Mouse (Mus musculus): ENCODE measurements at regions not wholly inside any gene's neighbourhood (a gene's known extent, or its start where the extent isn't known, plus 50 kb on each side); places are given as distances from the start of the nearest gene placed in this dataset.

DNA sequence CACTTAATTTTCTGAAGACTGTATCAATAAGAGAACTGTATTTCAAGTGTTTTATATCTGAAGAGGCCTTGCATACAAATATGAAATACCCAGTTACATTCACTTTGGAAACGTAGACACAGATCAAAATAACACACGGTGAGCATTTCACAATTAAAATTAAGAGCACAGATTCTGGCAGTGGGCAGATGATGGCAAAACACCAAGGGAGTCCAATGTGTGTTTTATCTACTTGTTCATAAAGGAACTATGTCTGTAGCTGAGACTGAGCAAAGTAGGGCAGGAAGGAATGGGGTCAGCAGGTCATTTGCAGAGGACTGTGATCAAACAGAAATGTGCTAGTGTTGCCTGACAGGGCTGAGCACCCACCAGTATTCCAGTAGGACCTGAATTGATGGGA lies 171.6 kb upstream of the Pabpc6 start:
- TF ChIP-seq CTCF (IDR thresholded peaks at IDR 0.05; ENCODE audit: low read depth, low read length): no peak
- no peak for TF ChIP-seq POLR2A (IDR thresholded peaks at IDR 0.05; ENCODE audit: borderline replicate concordance, low read depth, low read length)
- no peak overlapping the region for H3K27ac ChIP-seq (ENCODE audit: insufficient read depth, low read depth, low read length)
- H3K4me1 ChIP-seq (ENCODE audit: control insufficient read depth, insufficient read depth, low read length): peaks cover 11% of the 10 kb centered on the region
- H3K4me3 ChIP-seq (ENCODE audit: insufficient read depth, low read length): no peak overlapping the region

DNA sequence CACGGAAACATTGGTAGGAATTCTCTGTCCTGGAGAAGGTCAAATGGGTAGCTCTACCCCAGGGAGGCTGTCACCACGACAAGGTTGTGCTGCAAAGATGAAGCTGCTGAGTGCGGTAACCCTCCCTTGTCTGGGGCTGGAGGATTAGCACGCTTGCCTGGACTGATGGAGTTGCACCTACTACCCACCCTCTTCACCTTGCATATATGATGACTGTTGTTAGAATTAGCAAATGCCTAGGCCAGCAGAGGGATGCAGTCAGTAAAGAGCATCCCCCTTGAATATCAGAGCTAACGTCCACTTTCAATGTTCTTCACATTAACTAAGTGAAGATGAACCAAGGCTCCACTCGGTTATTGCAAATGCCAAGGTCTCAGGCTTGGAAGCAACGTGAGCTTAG lies 169.7 kb upstream of the Pabpc6 start:
- H3K4me3 ChIP-seq (ENCODE audit: insufficient read depth, low read length): no peak overlapping the region
- TF ChIP-seq POLR2A (IDR thresholded peaks at IDR 0.05; ENCODE audit: borderline replicate concordance, low read depth, low read length): no peak
- no peak for TF ChIP-seq CTCF (IDR thresholded peaks at IDR 0.05; ENCODE audit: low read depth, low read length)
- no peaks in the 10 kb centered on the region for H3K4me1 ChIP-seq (ENCODE audit: control insufficient read depth, insufficient read depth, low read length)
- no peak overlapping the region for H3K27ac ChIP-seq (ENCODE audit: insufficient read depth, low read depth, low read length)

DNA sequence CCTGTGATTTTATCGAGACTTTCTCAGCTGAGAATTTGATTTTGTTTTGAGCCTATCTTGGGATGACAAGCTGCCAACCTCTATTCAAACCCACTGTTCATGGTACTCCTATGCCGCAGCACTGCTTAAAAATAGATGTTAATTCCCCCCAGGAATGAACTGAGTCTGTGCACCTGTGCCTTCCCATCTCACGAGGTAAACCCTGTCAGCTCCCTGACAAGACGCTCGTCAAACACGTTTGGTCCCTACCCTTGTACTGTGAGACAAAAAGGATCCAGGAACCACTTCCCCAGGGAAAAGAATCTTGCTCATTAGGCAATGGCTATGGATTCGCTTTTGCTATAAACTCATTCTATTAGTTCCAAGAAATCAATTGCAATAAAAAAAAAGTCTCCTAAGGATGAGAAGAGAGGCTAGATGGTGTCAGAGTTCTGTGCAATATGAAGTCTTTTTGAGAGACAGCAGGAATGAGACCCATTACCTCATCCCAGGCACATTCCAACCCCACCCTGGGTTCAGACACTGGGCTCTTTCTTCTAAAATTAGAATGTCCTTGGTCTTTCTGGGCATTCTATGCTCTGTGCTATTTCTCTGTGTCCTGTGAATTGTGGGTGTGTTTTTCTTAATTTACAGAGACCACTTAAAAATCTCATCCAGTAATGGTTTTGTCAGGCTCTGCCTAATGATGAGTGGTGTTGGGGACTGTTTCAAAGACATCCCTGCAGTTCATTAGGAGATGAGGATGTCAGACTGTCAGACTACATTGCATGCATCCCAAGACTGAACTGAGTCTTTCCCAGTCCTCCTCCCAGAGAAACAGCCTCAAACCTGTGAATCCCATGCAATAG lies 167.7 kb upstream of the Pabpc6 start:
- no peaks in the 10 kb centered on the region for H3K4me1 ChIP-seq (ENCODE audit: control insufficient read depth, insufficient read depth, low read length)
- TF ChIP-seq CTCF (IDR thresholded peaks at IDR 0.05; ENCODE audit: low read depth, low read length) (no peak), POLR2A (IDR thresholded peaks at IDR 0.05; ENCODE audit: borderline replicate concordance, low read depth, low read length) (no peak)
- no peak overlapping the region for H3K27ac ChIP-seq (ENCODE audit: insufficient read depth, low read depth, low read length)
- H3K4me3 ChIP-seq (ENCODE audit: insufficient read depth, low read length): no peak overlapping the region

DNA sequence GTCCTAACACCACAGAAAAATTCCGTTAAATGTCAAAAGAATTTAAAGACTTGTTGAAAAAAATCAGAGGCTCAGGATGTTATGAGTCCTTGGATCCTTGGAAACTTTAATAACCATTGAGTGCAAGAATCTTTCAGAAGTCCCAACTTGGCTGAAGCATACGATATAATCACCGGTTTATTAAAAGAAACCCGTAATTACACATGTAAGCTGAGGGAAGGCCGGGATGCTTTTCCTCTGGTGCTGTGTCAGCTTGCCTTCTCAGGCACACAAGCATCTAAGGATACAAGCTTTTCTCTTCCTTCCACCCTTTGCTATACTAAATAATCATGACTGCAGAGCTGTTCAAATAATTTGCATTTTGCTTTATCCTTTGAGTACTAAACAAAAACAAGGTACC lies 160.4 kb upstream of the Pabpc6 start:
- Histone ChIP-seq H3K27ac (ENCODE audit: insufficient read depth, low read depth, low read length) (no peak overlapping the region), H3K4me3 (ENCODE audit: insufficient read depth, low read length) (no peak overlapping the region), H3K4me1 (ENCODE audit: control insufficient read depth, insufficient read depth, low read length) (no peaks in the 10 kb centered on the region)
- TF ChIP-seq CTCF (IDR thresholded peaks at IDR 0.05; ENCODE audit: low read depth, low read length) (no peak), POLR2A (IDR thresholded peaks at IDR 0.05; ENCODE audit: borderline replicate concordance, low read depth, low read length) (no peak)

DNA sequence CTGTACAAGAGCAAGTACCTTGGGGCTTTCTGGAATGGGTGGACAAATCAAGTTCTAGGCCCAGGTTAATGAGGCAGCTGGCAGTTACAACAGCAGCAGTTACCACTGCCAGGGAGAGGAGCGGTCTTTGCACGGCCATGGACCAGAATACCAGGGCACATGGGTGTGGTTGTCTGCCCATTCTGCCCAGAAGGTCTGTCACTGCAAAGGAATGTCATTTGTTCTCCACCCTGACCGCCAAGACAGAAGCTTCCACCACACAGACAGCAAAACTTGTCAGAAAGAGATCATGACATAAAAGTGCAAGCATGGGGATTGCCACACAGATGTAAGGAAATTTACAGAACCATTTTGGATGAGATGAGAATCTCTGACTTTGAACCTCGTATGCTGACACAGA lies 151.8 kb upstream of the Pabpc6 start:
- Histone ChIP-seq H3K4me1 (ENCODE audit: control insufficient read depth, insufficient read depth, low read length) (no peaks in the 10 kb centered on the region), H3K4me3 (ENCODE audit: insufficient read depth, low read length) (no peak overlapping the region), H3K27ac (ENCODE audit: insufficient read depth, low read depth, low read length) (no peak overlapping the region)
- no peak for TF ChIP-seq POLR2A (IDR thresholded peaks at IDR 0.05; ENCODE audit: borderline replicate concordance, low read depth, low read length)
- no peak for TF ChIP-seq CTCF (IDR thresholded peaks at IDR 0.05; ENCODE audit: low read depth, low read length)

DNA sequence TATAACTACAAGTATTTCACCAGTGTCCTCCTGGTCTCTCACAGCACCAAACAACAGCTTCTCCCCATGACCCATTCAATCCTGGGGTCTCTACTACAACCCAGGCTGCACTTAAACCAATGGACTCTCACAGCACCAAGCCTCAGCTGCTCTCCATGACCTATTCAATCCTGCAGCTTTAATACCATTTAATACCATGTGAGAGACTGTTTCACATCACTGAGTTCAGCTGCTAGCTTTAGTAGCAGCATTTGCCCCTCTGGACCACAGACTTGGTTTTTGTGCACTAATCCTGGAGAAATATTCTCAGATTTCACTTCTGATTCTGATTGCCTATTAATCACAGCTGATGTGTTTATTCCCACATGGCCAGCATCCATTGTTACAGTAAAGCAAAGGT lies 147.5 kb upstream of the Pabpc6 start:
- TF ChIP-seq POLR2A (IDR thresholded peaks at IDR 0.05; ENCODE audit: borderline replicate concordance, low read depth, low read length) (no peak), CTCF (IDR thresholded peaks at IDR 0.05; ENCODE audit: low read depth, low read length) (no peak)
- Histone ChIP-seq H3K4me1 (ENCODE audit: control insufficient read depth, insufficient read depth, low read length) (no peaks in the 10 kb centered on the region), H3K27ac (ENCODE audit: insufficient read depth, low read depth, low read length) (no peak overlapping the region), H3K4me3 (ENCODE audit: insufficient read depth, low read length) (no peak overlapping the region)

DNA sequence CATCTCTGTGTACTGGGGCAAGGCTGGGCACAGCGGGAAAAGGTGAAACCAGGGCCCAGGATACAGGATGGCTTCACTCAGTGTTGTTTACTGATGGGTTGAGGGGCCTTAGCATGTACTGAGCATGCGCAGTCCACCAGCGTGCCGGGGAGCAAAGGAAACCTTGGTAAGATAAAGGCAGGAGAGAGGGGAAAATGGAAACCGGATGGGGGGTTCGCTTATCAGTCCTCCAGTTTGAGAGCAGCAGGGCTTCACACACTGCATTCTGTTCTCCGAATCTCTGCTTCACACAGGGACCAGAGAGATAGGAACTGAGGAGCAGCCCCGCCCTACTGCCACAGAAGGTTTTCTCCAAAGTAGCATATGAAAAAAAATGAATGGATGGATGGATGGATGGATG lies 127.6 kb upstream of the Pabpc6 start:
- TF ChIP-seq POLR2A (IDR thresholded peaks at IDR 0.05; ENCODE audit: borderline replicate concordance, low read depth, low read length): no peak
- TF ChIP-seq CTCF (IDR thresholded peaks at IDR 0.05; ENCODE audit: low read depth, low read length): no peak
- Histone ChIP-seq H3K27ac (ENCODE audit: insufficient read depth, low read depth, low read length) (no peak overlapping the region), H3K4me3 (ENCODE audit: insufficient read depth, low read length) (no peak overlapping the region), H3K4me1 (ENCODE audit: control insufficient read depth, insufficient read depth, low read length) (no peaks in the 10 kb centered on the region; the same call in 1 of the 2 replicates)

DNA sequence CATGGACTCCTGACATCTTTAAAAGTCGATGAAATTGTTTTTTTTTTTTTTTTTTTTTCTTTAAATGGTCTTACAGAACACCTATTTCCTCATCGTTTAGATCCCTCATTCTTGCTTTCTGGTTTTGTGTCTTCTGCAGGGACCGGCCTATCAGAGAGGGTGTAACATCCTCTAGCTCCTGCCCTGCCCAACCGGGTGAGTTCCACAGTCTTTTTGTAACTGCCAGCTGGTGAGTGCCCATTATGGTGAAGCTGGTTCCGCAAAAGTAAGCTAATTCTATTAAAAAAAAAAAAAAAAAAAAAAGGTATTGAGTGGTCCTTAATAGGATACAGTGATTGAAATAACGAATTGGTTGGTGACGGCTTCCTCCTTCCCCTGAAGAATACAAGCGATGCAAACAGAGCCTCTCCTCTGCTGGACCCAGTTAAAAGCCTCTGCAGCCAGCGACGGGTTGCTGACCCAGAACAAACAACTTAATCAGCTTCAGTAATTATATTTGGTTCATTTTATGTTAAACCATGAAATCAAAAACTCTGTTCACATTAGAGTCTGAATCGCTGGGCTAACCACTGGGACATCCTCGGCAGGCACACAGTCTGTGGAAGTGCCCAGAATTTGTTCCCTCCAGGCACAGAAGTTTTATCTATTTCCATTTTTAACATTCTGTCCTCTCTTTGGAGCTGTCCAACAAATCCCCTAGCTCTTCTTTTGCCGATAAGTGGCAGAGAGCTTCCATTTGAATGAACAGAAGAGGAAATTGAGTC lies 126.9 kb upstream of the Pabpc6 start:
- H3K4me1 ChIP-seq (ENCODE audit: control insufficient read depth, insufficient read depth, low read length): no peaks in the 10 kb centered on the region; the same call in 1 of the 2 replicates
- no peak for TF ChIP-seq POLR2A (IDR thresholded peaks at IDR 0.05; ENCODE audit: borderline replicate concordance, low read depth, low read length)
- no peak for TF ChIP-seq CTCF (IDR thresholded peaks at IDR 0.05; ENCODE audit: low read depth, low read length)
- no peak overlapping the region for H3K4me3 ChIP-seq (ENCODE audit: insufficient read depth, low read length)
- H3K27ac ChIP-seq (ENCODE audit: insufficient read depth, low read depth, low read length): no peak overlapping the region

DNA sequence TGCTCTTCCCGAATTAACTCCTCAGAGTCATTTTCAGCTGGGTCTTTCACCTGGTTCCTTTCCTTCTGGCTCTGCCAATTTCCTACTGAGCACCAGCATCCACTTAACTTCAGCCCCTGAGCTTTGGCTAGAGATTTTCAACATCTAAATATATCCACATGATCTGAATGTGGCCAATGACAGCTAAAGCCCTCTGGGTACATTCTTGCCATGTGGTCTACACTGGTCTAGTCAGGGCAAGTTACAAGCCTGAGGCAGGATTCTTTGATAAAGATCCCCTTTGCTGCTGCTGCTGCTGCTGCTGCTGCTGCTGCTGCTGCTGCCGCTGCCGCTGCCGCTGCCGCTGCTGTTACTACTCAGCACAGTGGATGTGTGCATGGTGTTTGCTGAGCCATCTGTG lies 109.3 kb upstream of the Pabpc6 start:
- no peak for TF ChIP-seq CTCF (IDR thresholded peaks at IDR 0.05; ENCODE audit: low read depth, low read length)
- no peak for TF ChIP-seq POLR2A (IDR thresholded peaks at IDR 0.05; ENCODE audit: borderline replicate concordance, low read depth, low read length)
- Histone ChIP-seq H3K27ac (ENCODE audit: insufficient read depth, low read depth, low read length) (no peak overlapping the region), H3K4me3 (ENCODE audit: insufficient read depth, low read length) (no peak overlapping the region), H3K4me1 (ENCODE audit: control insufficient read depth, insufficient read depth, low read length) (peaks cover 31% of the 10 kb centered on the region)

DNA sequence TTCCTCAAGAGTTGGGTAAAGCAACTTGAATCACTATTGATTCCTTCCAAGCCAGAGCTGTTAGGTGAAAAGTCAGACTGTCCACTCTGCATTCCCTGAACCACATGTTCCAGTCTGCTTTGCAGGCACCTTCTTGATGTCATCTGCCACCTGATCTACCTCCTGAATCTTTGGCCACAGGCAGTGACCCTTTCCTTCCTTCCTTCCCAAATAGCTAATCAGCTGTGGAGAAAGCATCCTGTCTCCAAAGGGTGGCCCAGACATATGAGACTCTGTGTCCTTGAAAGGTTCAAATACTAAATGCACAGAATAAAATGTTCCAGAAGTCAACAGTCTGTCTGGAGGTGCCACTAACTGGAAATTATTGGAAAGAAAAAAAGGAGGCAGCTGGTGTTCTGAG lies 107.6 kb upstream of the Pabpc6 start:
- H3K4me3 ChIP-seq (ENCODE audit: insufficient read depth, low read length): no peak overlapping the region
- H3K4me1 ChIP-seq (ENCODE audit: control insufficient read depth, insufficient read depth, low read length): peaks cover 36% of the 10 kb centered on the region
- H3K27ac ChIP-seq (ENCODE audit: insufficient read depth, low read depth, low read length): no peak overlapping the region
- TF ChIP-seq POLR2A (IDR thresholded peaks at IDR 0.05; ENCODE audit: borderline replicate concordance, low read depth, low read length) (no peak), CTCF (IDR thresholded peaks at IDR 0.05; ENCODE audit: low read depth, low read length) (no peak)
